Mouse (Mus musculus): ENCODE measurements around the gene Gfpt1. TPM values are rescaled to one million over a fixed set of nuclear protein-coding genes. Genes with fewer than 3 reads are reported as not detected.
"Not testable (repeated sequence)": the region's sequence is repeated elsewhere in the genome, so short reads cannot be mapped to it uniquely, and the experiment has no call there.

The Gfpt1 gene
- total RNA-seq (2021): 10 to 100 TPM; 48.1 to 52.9 TPM

GRCm38 (mm10) chr6:87042337-87043130 lies at the start of gene Gfpt1:
Gene Gfpt1 (plus strand): TSS chr6:87042846.
- DNase-seq (ENCODE audit: low spot score in 2 of 2): peak; percentile 95 to 96
- intact Hi-C loops (cut with DNase I): loop anchor here (1.0 kb wide), 1 partner anchor 33 kb away; the partner anchor contains the start of gene Nfu1

GRCm38 (mm10) chr6:86994254-86994653 lies 48.4 kb upstream of the Gfpt1 start:
- intact Hi-C loops (cut with DNase I): no loop called here
- DNase-seq (ENCODE audit: low spot score in 2 of 2): no peak

GRCm38 (mm10) chr6:86996629-86997307 lies 45.9 kb upstream of the Gfpt1 start:
- peak; percentile 42 to 52 for DNase-seq (ENCODE audit: low spot score in 2 of 2)
- intact Hi-C loops (cut with DNase I): no loop called here

GRCm38 (mm10) chr6:86997360-86997759 lies 45.3 kb upstream of the Gfpt1 start:
- intact Hi-C loops (cut with DNase I): no loop called here
- DNase-seq (ENCODE audit: low spot score in 2 of 2): no peak

GRCm38 (mm10) chr6:87001995-87002394 lies 40.7 kb upstream of the Gfpt1 start:
- no peak for DNase-seq (ENCODE audit: low spot score in 2 of 2)
- intact Hi-C loops (cut with DNase I): no loop called here

GRCm38 (mm10) chr6:87002521-87003055 lies 40.1 kb upstream of the Gfpt1 start:
- intact Hi-C loops (cut with DNase I): no loop called here
- DNase-seq (ENCODE audit: low spot score in 2 of 2): peak; percentile 59 to 82

- no peak for DNase-seq (ENCODE audit: low spot score in 2 of 2)
- intact Hi-C loops (cut with DNase I): no loop called here
Observed at GRCm38 (mm10) chr6:87004099-87004498, 38.5 kb upstream of the Gfpt1 start.

- DNase-seq (ENCODE audit: low spot score in 2 of 2): no peak
- intact Hi-C loops (cut with DNase I): no loop called here
Observed at GRCm38 (mm10) chr6:87005577-87005976, 37.1 kb upstream of the Gfpt1 start.

GRCm38 (mm10) chr6:87008887-87009286 lies 33.8 kb upstream of the Gfpt1 start, which contains the start of gene Nfu1:
Gene Nfu1 (plus strand): TSS chr6:87009236.
- intact Hi-C loops (cut with DNase I): loop anchor here (1.0 kb wide), 1 partner anchor 33 kb away; the partner anchor contains the start of gene Gfpt1
- no peak for DNase-seq (ENCODE audit: low spot score in 2 of 2)

GRCm38 (mm10) chr6:87009692-87010328 lies 32.8 kb upstream of the Gfpt1 start:
- DNase-seq (ENCODE audit: low spot score in 2 of 2): peak; percentile 93
- intact Hi-C loops (cut with DNase I): loop anchor here (1.0 kb wide), 1 partner anchor 32 kb away; the partner anchor contains the start of gene Gfpt1

- intact Hi-C loops (cut with DNase I): no loop called here
Observed at GRCm38 (mm10) chr6:87016916-87017315, 25.7 kb upstream of the Gfpt1 start.

GRCm38 (mm10) chr6:87018874-87019273 lies 23.8 kb upstream of the Gfpt1 start:
- no peak for DNase-seq (ENCODE audit: low spot score in 2 of 2)
- intact Hi-C loops (cut with DNase I): no loop called here

More at GRCm38 (mm10) chr6:87016916-87017315, 25.7 kb upstream of the Gfpt1 start:
- no peak for DNase-seq (ENCODE audit: low spot score in 2 of 2)

- DNase-seq (ENCODE audit: low spot score in 2 of 2): no peak
- intact Hi-C loops (cut with DNase I): no loop called here
Observed at GRCm38 (mm10) chr6:87021791-87022190, 20.9 kb upstream of the Gfpt1 start.

GRCm38 (mm10) chr6:87026980-87027379 lies 15.7 kb upstream of the Gfpt1 start:
- no peak for DNase-seq (ENCODE audit: low spot score in 2 of 2)

GRCm38 (mm10) chr6:87028881-87029280 lies 13.8 kb upstream of the Gfpt1 start:
- intact Hi-C loops (cut with DNase I): no loop called here
- no peak for DNase-seq (ENCODE audit: low spot score in 2 of 2)

More at GRCm38 (mm10) chr6:87026980-87027379, 15.7 kb upstream of the Gfpt1 start:
- intact Hi-C loops (cut with DNase I): no loop called here

GRCm38 (mm10) chr6:87031310-87031709 lies 11.3 kb upstream of the Gfpt1 start:
- DNase-seq (ENCODE audit: low spot score in 2 of 2); intact Hi-C loops (cut with DNase I): not testable (repeated sequence)

- intact Hi-C loops (cut with DNase I): no loop called here
- DNase-seq (ENCODE audit: low spot score in 2 of 2): no peak
Observed at GRCm38 (mm10) chr6:87032401-87032800, 10.2 kb upstream of the Gfpt1 start.

- no peak for DNase-seq (ENCODE audit: low spot score in 2 of 2)
- intact Hi-C loops (cut with DNase I): no loop called here
Observed at GRCm38 (mm10) chr6:87034395-87034794, 8.3 kb upstream of the Gfpt1 start.

- no peak for DNase-seq (ENCODE audit: low spot score in 2 of 2)
- intact Hi-C loops (cut with DNase I): no loop called here
Observed at GRCm38 (mm10) chr6:87037826-87038620, 4.6 kb upstream of the Gfpt1 start.

Data from left cerebral cortex, postnatal 36 days (tissue).